Mouse (Mus musculus): ENCODE measurements around the gene Cstb. TPM values are rescaled to one million over a fixed set of nuclear protein-coding genes. Genes with fewer than 3 reads are reported as not detected.

Cstb gene
- total RNA-seq (2021): 100 to 1,000 TPM; 268 to 380 TPM
- long read RNA-seq, experiment 1, transcript Cstb-201 (3 exons, 603 nt): major isoform, 457 of 512 reads
- long read RNA-seq, experiment 1, partial matches to known transcripts: 2 of 512 reads
- long read RNA-seq, experiment 1, other reads (novel, unspliced or antisense): 53 of 512 reads
- long read RNA-seq, experiment 2, transcript Cstb-201 (3 exons, 603 nt): major isoform, 342 of 345 reads
- long read RNA-seq, experiment 2, partial matches to known transcripts: 3 of 345 reads
- long read RNA-seq, experiment 2, other reads (novel, unspliced or antisense): 0 of 345 reads

DNA sequence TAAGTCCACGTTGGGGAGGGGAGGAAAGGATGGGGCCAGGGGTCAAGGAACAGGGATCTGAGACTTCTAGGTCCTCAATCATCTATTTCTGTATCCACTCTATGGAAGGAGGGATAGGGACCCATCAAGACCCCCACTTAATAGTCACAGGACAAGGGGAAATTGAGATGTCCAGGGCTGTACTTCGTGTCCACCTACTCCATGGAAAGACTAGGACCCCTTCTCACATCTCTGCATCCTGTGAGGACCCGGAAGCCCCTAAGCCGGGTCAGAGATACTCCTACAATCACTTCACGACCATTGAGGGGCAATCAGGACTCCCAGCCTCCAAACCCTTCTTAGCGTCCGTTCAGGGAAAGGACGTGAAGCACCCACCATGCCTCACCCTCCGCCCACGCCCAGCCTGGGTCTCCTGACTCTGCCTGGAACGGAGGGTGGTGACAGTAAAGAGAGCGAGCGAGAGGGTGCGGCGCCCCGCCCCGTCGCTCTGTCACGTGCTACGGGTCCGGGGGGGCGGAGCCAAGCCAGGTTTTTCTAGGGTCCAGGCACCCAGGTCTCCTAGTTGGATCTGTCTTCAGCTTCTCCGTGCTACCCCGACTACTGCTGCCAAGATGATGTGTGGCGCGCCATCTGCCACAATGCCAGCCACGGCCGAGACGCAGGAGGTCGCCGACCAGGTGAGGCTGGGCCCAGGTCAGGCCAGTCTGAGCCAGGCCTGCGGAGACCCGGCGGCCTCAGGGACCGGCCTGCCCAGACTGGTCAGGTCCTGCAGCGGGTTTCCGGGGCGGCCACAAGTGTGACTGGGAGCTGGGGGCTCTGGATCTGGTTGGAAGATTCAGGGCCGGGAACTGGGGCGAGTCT lies at the start of gene Cstb:
Gene Cstb, plus strand, starts transcription at position 489 of the 861 bp plus-strand sequence.
- DNase-seq: peak; percentile 91 to 94

DNA sequence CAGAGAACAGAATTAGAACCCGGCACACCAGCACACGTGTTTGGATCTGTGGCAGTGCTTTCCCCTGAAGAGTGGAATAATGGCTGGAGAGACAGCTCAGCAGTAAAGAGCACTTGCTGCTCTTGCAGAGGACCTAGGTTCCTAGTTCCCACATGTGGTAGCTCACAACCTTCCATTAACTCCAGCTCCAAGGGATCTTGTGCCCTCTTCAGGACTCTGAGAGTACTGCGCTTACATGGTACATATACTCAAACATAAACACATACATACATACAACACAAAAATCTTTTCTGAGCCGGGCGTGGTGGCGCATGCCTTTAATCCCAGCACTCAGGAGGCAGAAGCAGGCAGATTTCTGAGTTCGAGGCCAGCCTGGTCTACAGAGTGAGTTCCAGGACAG lies 47.0 kb upstream of the Cstb start:
- no peak for DNase-seq

- DNase-seq: no peak
These were observed 41.9 kb upstream of the Cstb start for GRCm38 (mm10) chr10:78383567-78383966.

DNA sequence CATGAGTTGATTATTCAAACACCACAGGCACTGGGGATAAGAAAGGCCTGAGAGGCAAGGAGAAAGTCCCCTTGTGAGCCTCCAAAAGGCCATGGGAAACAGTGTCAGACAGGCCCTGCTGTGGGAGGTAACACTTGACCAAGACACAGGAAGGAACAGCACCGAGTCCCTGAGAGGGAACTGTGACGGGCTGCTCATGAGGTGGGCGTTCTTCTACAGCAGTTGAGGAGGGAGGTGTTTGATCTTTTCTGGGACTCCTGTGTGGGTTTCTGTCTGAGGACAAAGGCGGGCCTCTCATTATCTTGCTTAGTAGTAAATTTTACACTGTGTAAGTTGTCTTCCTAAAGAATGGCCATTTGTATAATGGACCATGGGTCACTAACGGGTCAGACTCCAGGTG lies 39.9 kb upstream of the Cstb start:
- no peak for DNase-seq

DNA sequence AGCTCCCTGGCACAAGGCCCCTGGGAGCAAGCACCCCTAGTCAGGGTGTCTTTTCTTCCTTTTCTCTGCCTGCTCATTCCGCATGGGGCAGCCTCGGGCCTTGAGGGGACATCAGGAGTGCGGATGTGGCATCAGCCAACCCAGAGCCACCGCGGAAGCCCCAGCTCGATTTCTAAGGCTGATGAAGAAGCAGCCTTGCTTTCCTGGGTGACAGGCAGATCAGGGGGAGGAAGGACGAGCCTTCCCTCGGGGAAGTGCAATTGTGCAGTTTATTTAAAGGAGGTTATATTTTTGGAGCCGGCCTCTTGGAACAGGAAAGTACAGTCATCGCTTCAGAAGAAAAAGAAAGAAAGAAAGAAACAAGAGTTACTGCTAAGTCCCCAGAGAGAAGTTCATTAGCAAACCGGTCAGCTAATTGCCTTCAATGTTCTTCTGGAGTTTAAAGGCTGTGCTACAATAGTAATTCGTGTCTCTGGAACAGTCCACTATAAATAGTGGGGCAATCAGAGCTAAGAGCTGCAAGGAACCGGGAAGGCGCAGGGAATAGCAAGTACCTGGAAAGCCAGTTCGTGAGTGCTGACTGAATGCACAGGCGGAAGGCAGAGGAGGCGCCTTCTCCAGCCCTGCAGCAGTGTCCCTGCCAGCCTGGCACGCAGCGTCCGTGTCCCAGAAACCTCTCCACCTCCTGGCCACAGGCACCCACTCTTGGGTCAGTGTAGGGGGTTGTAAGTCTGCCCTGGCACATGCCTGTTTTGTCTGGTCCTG lies 37.1 kb upstream of the Cstb start:
- no peak for DNase-seq

- DNase-seq: no peak
These were observed 34.4 kb upstream of the Cstb start for GRCm38 (mm10) chr10:78390982-78391470.

DNA sequence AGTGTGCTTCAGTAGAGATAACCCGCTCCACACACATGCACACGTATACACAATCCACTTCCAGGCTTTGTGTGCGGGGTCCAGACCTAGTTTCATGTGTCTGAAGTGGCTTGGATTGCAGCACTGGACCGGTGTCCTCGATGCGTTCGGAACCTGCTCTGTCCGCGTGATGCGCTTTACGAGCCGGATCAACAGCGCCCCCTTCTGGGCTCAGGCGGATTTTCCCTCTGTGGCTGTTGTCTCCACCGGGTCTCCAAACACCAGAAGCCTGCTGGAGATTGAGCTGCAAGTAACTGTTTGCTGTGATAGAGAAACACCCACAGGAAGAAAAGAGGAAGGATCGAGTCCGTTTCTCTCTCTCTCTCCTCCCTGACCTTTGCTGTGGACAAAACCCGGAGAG lies 33.4 kb upstream of the Cstb start:
- DNase-seq: peak; percentile 87 to 90

DNA sequence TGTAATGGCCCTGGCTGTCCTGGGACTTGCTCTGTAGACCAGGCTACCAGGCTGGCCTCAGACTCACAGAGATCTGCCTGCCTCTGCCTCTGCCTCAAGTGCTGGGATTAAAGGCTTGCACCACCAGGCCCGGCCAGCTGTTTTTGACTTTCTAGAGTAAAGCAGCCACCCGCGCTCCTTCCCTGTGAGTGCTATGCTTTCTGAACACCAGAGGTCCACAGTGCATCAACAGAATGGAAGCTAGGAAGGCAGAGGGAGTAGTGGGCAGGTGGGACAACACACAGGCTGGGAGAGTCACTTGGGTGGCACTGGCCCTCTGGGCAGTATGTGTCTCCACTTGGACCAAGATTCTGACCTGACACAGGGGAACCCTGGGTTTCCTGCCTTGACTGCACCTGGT lies 30.1 kb upstream of the Cstb start:
- DNase-seq: no peak

- peak; percentile 94 to 96 for DNase-seq
These were observed 29.4 kb upstream of the Cstb start for GRCm38 (mm10) chr10:78395819-78396624.

- DNase-seq: no peak
These were observed 28.9 kb upstream of the Cstb start for GRCm38 (mm10) chr10:78396625-78396885.

GRCm38 (mm10) chr10:78399090-78399657 lies 26.3 kb upstream of the Cstb start:
- peak; percentile 72 to 85 for DNase-seq

- no peak for DNase-seq
These were observed 24.3 kb upstream of the Cstb start for GRCm38 (mm10) chr10:78401127-78401526.

- no peak for DNase-seq
These were observed 23.1 kb upstream of the Cstb start for GRCm38 (mm10) chr10:78402301-78402922.

GRCm38 (mm10) chr10:78406152-78406551 lies 19.3 kb upstream of the Cstb start:
- DNase-seq: no peak

GRCm38 (mm10) chr10:78407132-78407531 lies 18.3 kb upstream of the Cstb start:
- DNase-seq: no peak

DNA sequence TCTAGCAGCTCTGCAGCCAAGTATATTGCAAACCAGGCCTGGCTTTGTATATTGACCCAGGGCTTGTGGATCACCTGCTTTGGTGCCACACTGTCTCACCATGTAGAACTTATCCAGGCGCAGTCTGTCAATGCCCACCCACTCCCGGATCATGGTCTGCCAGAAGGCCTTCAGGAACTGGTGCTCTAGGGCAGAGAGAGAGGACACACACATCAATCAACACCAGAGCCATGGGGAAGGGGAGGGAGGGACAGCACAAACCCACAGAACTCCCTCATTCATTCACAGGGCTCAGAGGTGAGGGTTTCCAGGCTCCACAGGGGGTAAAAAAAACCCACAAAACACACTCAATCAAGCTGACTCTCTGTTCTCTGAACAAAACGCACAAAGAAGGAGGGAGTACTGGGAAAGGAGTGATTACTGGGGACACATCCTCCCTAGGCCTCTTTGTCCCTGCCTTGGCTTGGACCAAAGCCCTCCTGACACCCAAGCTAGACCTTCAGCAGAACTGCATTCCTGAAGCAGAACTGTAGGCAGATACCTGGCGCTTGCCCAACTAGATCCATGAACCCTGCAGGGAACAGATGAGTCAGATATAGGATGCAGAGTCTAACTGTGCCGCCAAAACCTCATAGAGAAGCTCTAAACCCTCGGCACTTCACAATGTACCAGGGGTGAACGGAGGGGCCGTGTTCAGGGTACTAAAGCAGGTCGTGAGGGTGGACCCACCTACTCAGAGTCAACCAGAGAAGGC lies 16.3 kb upstream of the Cstb start:
- DNase-seq: peak; percentile 79 to 82

DNA sequence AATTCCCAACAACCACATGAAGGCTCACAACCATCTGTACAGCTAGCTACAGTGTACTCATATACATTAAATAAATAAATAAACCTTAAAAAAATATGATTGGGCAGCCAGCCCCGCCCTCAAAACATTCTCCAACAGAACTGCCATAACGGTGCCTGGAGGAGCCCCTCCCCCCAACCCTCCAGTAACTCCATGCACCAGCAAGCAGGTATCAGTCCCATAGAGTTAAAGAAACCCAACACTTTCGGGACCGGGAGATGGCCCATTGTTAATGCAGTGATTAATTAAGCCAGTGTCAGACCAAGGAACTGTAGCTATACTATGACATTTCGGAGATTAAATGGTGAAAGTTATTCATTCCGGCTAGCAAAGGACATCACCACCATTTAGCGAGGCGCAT lies 13.6 kb upstream of the Cstb start:
- DNase-seq: peak in 1 of 2 experiments; percentile 43

- DNase-seq: peak; percentile 92 to 94
These were observed 12.9 kb upstream of the Cstb start, which contains the start of gene Rrp1 for GRCm38 (mm10) chr10:78412319-78413151. Gene Rrp1 (minus strand): TSS chr10:78413043.

- no peak for DNase-seq
These were observed 12.3 kb upstream of the Cstb start for GRCm38 (mm10) chr10:78413152-78413520.
